Mouse (Mus musculus) kidney, adult 2 months (tissue): ENCODE measurements at regions not wholly inside any gene's neighbourhood (a gene's known extent, or its start where the extent isn't known, plus 50 kb on each side); places are given as distances from the start of the nearest gene placed in this dataset.

Source experiments
- DNase-seq: peaks from one replicate; pipeline ENCODE4 v3.0.0; 2021
- H3K27ac ChIP-seq: fragments of 200-500 bp; 2 replicates; pipeline ENCODE4 v1.5.1; 2012; ENCODE audit warnings: low read depth, low read length, control low read depth, inconsistent platforms; ENCODE audit not compliant: insufficient read depth
- H3K27me3 ChIP-seq: fragments of 200-500 bp; replicated peaks from 2 replicates; pipeline ENCODE4 v1.6.1; 2012; ENCODE audit warnings: mild to moderate bottlenecking, moderate library complexity, low read length, inconsistent platforms; ENCODE audit not compliant: control insufficient read depth, insufficient read depth
- H3K36me3 ChIP-seq: fragments of 200-500 bp; 2 replicates; pipeline ENCODE4 v1.6.1; 2012; ENCODE audit warnings: mild to moderate bottlenecking, moderate library complexity, low read length, inconsistent platforms; ENCODE audit not compliant: control insufficient read depth, insufficient read depth
- H3K4me1 ChIP-seq: fragments of 200-500 bp; 2 replicates; pipeline ENCODE4 v1.6.1; 2011; ENCODE audit warnings: low read length; ENCODE audit not compliant: control insufficient read depth, insufficient read depth
- H3K4me3 ChIP-seq: fragments of 200-500 bp; 2 replicates; pipeline ENCODE4 v1.5.1; 2011; ENCODE audit warnings: mild to moderate bottlenecking, low read depth, low read length, control low read depth; ENCODE audit not compliant: insufficient read depth
- CTCF ChIP-seq: fragments of 200-500 bp; conservative IDR thresholded peaks from 2 replicates; pipeline ENCODE4 v1.5.1; 2011; ENCODE audit warnings: low read depth, mild to moderate bottlenecking, control low read depth, low read length, moderate library complexity, mixed read lengths; ENCODE audit not compliant: insufficient read depth, insufficient read length
- POLR2A ChIP-seq: fragments of 200-500 bp; IDR thresholded peaks from one replicate; pipeline ENCODE4 v1.6.1; 2011; ENCODE audit warnings: low read depth, low read length, control low read depth
- WGBS: fragments of 180-500 bp; shearing (Covaris S2); methylation state at CpG from one replicate; pipeline ENCODE4 v1.1.7; 2018; 5-methylcytosine and 5-hydroxymethylcytosine counted together

- TF ChIP-seq POLR2A (no peak), CTCF (no peak)
- peak; percentile 24 for DNase-seq
- no peaks in the 10 kb centered on the region for H3K4me1 ChIP-seq
- no peaks in the 10 kb centered on the region for H3K27me3 ChIP-seq
- no peak overlapping the region for H3K4me3 ChIP-seq
- H3K27ac ChIP-seq: peak overlapping the region; percentile 17; the same call in 1 of the 2 replicates
- no peaks in the 10 kb centered on the region for H3K36me3 ChIP-seq
- WGBS: 60% methylated on average over 4 of the region's 4 CpGs
Measured at GRCm38 (mm10) chr1:105107836-105108235, 248.7 kb downstream of the Rnf152 start.

- no peak for DNase-seq
- TF ChIP-seq POLR2A (no peak), CTCF (no peak)
- H3K27ac ChIP-seq: no peak overlapping the region
- no peaks in the 10 kb centered on the region for H3K4me1 ChIP-seq
- 98% methylated on average over 1 of the region's 1 CpGs for WGBS
- H3K36me3 ChIP-seq: no peaks in the 10 kb centered on the region
- no peaks in the 10 kb centered on the region for H3K27me3 ChIP-seq
- no peak overlapping the region for H3K4me3 ChIP-seq
Measured at GRCm38 (mm10) chr1:105107257-105107656, 249.3 kb downstream of the Rnf152 start.

GRCm38 (mm10) chr1:105105211-105105610 lies 251.3 kb downstream of the Rnf152 start:
- DNase-seq: peak; percentile 51
- no peak overlapping the region for H3K4me3 ChIP-seq
- H3K4me1 ChIP-seq: no peaks in the 10 kb centered on the region
- no peaks in the 10 kb centered on the region for H3K27me3 ChIP-seq
- no peak for TF ChIP-seq POLR2A
- no peak for TF ChIP-seq CTCF
- H3K27ac ChIP-seq: no peak overlapping the region
- H3K36me3 ChIP-seq: no peaks in the 10 kb centered on the region

GRCm38 (mm10) chr1:105095091-105095490 lies 261.4 kb downstream of the Rnf152 start:
- TF ChIP-seq POLR2A: no peak
- TF ChIP-seq CTCF: no peak
- no peak for DNase-seq
- 73% methylated on average over 2 of the region's 2 CpGs for WGBS
- Histone ChIP-seq H3K4me1 (peaks cover 3% of the 10 kb centered on the region; the same call in 1 of the 2 replicates), H3K27ac (no peak overlapping the region), H3K27me3 (no peaks in the 10 kb centered on the region), H3K4me3 (no peak overlapping the region), H3K36me3 (no peaks in the 10 kb centered on the region)

GRCm38 (mm10) chr1:105094500-105094899 lies 262.0 kb downstream of the Rnf152 start:
- Histone ChIP-seq H3K36me3 (no peaks in the 10 kb centered on the region), H3K4me1 (peaks cover 5% of the 10 kb centered on the region; the same call in 1 of the 2 replicates), H3K27me3 (no peaks in the 10 kb centered on the region), H3K4me3 (no peak overlapping the region), H3K27ac (no peak overlapping the region)
- DNase-seq: no peak
- WGBS: 89% methylated on average over 3 of the region's 3 CpGs
- TF ChIP-seq POLR2A (no peak), CTCF (no peak)

- no peak for DNase-seq
- Histone ChIP-seq H3K27ac (no peak overlapping the region), H3K36me3 (no peaks in the 10 kb centered on the region), H3K4me1 (peaks cover 10% of the 10 kb centered on the region; the same call in 1 of the 2 replicates), H3K4me3 (no peak overlapping the region), H3K27me3 (no peaks in the 10 kb centered on the region)
- WGBS: 77% methylated on average over 3 of the region's 3 CpGs
- TF ChIP-seq CTCF (no peak), POLR2A (no peak)
Measured at GRCm38 (mm10) chr1:105093875-105094274, 262.6 kb downstream of the Rnf152 start.

GRCm38 (mm10) chr1:105093012-105093411 lies 263.5 kb downstream of the Rnf152 start:
- H3K4me1 ChIP-seq: peaks cover 12% of the 10 kb centered on the region; the same call in 1 of the 2 replicates
- no peaks in the 10 kb centered on the region for H3K36me3 ChIP-seq
- H3K4me3 ChIP-seq: no peak overlapping the region
- H3K27ac ChIP-seq: peak overlapping the region; percentile 51; the same call in 1 of the 2 replicates
- peak; percentile 52 for DNase-seq
- no peaks in the 10 kb centered on the region for H3K27me3 ChIP-seq
- TF ChIP-seq POLR2A (no peak), CTCF (no peak)
- WGBS: 73% methylated on average over 1 of the region's 1 CpGs
